Mouse (Mus musculus): ENCODE measurements around the gene Sypl2.

Gene Sypl2

GRCm38 (mm10) chr3:108205601-108206000 lies 20.8 kb downstream of the Sypl2 start:
- no peak for DNase-seq (ENCODE audit: low spot score)

DNA sequence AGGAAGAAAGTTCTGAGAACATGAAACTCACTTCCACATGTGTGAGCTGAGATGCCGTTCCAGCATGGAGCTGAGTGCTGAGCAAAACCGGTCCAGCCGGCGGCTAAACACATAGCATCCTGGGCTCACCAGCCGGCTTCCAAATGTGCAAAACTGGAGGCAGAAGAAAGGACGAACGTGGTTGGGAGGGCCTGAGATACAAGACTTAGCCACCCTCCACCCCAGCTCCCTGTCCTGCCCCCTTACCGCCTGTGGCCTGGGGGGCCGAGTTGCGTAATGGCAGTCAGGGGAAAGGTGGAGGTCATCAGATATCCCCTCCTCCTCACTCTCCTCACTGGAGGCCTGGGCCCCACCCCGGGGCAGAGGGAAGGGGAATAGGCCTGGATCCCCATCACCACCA lies 22.0 kb downstream of the Sypl2 start:
- no peak for DNase-seq (ENCODE audit: low spot score)

DNA sequence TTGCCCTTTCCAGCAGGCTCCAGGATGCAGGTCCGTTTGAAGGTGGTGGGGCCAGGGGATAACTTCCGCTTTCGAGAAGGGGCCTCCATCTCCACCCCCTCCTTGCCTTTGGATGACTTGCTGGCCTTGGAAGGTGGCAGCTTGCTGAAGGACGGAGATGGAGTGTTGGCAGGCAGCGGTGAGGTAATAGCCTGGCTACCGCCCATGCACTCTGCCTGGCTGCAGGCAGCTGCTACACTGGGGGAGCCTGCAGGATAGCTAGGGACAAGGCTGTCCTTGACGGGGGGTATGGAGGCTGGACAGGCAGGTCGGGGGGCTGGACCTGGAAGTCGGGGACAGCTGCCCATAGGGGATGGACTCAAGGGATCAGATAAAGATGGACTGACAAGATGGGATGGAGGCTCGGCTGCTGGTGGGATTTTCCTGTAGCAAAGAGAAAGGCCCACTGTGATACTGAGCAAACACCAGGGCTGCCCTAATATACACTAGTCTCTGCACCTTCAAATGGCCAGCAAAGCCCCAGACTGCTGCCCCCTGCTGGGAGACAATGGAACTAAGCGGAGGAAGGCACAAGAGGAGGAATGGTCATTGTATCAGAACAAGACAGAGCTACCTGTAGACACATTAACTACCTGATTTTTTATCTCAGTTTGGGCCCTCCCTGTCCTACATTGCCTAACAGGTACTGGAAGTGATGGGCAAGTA lies 22.7 kb downstream of the Sypl2 start:
- peak; percentile 76 for DNase-seq (ENCODE audit: low spot score)

GRCm38 (mm10) chr3:108203212-108203611 lies 23.2 kb downstream of the Sypl2 start:
- no peak for DNase-seq (ENCODE audit: low spot score)

DNA sequence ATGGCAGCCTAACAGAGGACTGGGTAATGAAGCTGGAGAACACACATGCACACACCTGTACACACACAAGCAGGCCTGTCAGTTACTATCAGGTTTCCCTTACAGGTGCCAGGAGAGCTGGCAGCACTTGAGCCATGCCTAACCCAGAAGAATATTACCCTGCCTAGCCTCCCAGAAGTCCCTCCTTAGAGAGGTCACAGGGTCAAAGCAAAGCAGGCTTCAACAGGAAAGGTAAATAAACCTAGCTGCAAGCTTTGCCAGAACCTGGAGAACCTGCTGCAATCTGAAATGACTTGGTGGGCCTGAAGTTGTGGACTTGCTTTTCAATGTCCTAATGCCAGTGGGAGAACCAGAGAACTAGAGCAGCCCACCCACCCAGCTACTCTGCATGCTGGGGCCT lies 23.9 kb downstream of the Sypl2 start:
- no peak for DNase-seq (ENCODE audit: low spot score)

- DNase-seq (ENCODE audit: low spot score) = peak; percentile 85
Observed at GRCm38 (mm10) chr3:108200329-108201323, 25.8 kb downstream of the Sypl2 start, which contains the start of gene Cyb561d1. Gene Cyb561d1 (minus strand): TSS chr3:108201212.

GRCm38 (mm10) chr3:108199231-108199630 lies 27.2 kb downstream of the Sypl2 start:
- no peak for DNase-seq (ENCODE audit: low spot score)

- DNase-seq (ENCODE audit: low spot score) = no peak
Observed at GRCm38 (mm10) chr3:108197066-108197497, 29.4 kb downstream of the Sypl2 start.

DNA sequence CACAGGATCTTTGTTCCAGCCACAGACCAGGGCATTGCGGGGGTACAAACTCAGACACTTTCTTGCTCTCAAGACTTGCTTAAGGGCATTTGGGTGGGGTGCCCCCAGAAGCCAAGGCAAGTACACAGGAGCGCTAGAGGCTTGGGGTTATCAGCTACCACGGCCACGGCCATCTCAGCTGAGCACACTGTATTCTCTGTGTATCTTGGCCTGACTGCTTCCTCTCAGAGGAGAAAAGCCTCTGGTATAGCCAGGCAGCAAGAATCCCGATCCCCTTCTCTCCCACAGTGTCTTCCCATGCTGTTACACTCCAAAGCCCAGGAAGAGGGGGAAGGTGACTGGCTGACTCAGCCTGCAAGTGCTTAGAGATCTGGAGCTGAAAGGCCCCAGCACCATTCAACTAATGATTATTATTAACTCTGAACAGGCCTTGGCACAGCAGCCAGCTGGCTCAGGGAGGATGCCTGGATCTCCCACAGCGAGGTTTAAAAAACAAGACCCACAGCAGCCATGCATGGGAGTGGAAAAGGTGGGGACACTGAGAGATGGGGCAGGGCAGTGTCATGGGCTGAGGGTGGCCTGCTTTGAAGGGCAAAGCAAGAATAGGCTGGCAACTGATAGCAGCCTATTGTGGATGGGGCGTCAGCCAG lies 30.4 kb downstream of the Sypl2 start:
- DNase-seq (ENCODE audit: low spot score) = no peak

DNA sequence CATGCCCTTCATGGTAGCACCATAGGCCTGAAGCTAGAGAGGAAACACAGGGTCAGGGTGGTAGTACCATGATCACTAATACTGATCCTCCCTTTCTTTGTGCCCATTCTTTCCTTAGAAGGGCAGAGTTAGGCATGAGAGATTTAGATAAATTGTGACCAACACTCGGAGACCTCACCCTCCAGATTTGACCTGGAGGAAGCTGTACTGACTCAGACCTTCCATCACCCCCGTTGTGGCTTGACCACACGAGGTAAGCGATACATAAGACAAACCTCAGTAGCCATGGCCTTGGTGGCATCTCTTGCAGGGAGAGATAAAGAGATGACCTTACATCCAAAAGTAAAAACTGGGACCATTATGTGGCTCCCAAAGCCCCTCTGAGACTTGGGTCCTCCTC lies 31.2 kb downstream of the Sypl2 start:
- DNase-seq (ENCODE audit: low spot score) = no peak

GRCm38 (mm10) chr3:108193686-108194085 lies 32.8 kb downstream of the Sypl2 start:
- no peak for DNase-seq (ENCODE audit: low spot score)

DNA sequence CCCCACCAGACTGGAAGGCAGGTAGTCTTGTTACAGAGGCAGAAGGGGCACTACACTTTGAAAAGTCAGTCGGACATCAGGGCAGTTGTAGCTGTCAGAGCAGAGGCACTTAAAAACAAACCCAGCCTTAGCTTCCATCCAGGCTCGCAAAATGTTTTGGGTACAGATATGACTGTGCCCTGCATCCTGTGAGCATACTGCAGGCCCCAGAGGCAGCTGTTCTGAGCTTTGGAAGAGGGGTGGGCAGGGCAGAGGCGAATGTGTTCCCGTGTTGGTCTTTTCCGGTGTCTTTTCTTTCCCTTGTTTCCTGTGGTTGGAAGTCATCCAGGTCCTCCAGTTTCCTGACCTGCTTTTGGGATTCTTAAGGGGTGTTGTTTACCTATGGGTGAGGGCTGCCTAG lies 36.6 kb downstream of the Sypl2 start:
- no peak for DNase-seq (ENCODE audit: low spot score)

DNA sequence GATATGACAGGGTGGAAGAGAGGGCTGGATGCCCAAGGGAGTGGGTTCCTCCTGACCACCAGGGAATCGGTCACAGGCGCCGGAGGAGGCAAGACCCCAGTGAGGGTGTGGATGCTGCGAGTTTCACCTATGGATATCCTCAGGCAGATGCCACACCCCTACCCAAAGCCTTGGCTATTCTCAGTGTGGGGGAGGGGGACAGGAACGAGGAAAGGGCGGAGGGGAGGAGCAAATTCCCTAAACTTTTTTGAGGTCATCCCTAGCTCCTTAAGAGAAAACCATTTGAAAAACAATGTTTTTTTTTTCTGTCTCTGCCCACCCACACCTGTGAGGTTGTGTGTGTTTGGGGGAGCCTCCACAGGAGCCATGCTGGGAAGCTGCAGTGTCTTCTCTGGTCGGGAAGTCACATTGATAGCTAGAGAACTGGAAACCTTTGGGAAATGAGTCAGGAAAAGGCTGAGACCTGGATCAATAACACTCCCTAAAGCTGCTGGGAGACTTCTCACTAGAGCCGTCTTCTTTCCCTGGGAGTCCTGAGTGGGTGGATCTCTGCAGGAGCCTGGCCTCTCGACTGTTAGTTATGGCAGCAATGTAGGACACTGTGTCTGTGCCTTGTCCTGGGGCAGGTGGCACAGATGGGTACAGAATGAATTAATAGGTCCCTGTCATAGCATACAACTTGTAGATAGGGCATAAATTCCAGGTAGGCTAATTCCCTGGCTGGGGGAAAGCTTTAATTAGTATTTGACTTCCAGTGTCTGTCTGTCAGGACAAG lies 37.5 kb downstream of the Sypl2 start:
- no peak for DNase-seq (ENCODE audit: low spot score)

DNA sequence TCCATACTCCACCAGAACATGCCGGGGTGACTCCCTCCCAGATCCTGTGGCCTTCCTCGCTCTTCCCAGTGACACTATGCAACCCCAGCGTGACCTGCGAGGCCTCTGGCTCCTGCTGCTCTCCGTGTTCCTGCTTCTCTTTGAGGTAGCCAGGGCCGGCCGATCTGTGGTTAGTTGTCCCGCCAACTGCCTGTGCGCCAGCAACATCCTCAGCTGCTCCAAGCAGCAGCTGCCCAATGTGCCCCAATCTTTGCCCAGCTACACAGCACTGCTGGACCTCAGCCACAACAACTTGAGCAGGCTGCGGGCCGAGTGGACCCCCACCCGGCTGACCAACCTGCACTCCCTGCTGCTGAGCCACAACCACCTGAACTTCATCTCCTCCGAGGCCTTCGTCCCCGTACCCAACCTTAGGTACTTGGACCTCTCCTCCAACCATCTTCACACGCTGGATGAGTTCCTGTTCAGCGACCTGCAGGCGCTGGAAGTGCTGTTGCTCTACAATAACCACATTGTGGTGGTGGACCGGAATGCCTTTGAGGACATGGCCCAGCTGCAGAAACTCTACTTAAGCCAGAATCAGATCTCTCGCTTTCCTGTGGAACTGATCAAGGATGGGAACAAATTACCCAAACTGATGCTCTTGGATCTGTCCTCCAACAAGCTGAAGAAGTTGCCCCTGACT lies 39.2 kb downstream of the Sypl2 start:
- DNase-seq (ENCODE audit: low spot score) = no peak

DNA sequence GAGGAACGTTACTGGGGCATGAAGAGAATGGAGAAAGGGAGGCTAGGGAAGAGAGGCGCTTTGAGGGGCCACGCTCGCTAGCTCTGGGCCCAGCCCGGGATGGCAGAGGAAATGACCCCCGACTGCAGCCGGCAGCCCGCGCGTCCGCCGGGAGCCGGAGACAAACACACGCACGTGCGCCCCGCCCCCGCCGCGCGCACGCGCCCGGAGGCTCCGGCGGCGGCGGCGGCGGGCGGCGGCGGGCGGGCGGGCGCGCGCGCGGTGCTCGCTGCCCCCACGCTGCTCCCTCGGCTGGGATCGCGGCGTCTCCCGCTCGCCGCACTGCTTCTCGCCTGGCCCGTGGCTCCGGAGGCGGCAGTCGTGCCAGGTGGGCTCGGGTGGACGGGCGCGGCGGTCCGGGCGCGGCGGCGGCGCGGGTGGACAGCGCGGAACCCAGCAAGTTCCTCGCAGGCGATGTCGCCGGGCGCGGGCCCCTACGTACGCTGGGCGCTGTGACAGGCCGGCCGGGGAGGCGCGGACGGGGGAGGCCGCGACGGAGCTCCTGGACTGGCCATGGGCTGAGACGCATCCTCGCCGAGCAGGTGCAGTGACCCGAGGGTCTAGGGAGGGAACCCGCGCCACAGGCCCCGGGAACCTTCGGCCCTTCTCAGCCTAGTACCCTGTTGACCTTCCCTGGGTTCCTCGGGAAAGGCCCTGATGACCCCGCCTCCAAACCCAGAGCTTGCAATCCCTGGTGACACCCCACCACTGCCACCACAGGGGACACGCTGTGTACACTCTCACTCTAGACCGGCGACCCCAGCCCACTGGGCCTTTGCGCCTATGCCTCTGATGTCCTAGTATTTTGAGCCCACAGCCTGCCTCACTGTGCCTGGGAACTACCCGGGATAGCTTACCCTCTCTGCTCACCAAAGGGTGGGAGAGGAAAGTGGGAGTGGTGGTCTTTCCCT lies 40.1 kb downstream of the Sypl2 start, which contains the start of gene Amigo1:
TSS of gene Amigo1 (plus strand) at position 238 of the 950 bp plus-strand sequence.
- DNase-seq (ENCODE audit: low spot score) = no peak

DNA sequence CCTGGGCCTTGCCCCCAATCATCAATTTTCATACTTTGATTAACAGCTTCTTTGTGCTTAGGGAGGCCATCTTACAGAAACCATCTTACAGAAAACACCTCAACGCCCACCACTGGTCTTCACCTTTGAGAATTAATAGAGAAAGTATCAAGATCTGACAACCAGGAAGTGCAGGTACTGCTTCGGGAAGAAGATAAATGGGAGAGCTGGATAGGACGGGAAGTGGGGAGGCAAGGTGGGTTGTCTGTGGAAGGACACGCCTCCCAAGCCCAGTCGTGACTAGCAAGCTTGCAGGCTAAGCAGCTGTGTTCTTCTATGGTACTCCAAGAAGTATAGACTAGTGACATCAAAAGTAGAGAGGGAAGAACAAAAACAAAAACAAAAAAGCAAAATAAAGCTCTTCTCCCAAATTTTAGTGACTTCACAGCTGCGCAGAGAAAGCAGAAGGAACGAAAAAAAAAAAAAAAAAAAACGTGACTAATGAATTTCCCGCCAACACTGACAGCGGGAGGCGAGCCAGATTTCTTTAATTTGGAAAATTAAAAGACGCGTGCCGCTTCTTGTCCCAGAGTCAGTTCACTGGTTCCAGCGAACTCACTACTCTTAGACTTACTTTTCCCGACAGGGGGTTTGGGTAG lies 40.9 kb downstream of the Sypl2 start:
- DNase-seq (ENCODE audit: low spot score) = no peak

GRCm38 (mm10) chr3:108184742-108185141 lies 41.7 kb downstream of the Sypl2 start:
- DNase-seq (ENCODE audit: low spot score) = no peak

- DNase-seq (ENCODE audit: low spot score) = no peak
Observed at GRCm38 (mm10) chr3:108180514-108180913, 45.9 kb downstream of the Sypl2 start.

All from layer of hippocampus, adult 9-10 months (tissue).